Mouse (Mus musculus) WW6 (cell line): Measurements from ENCODE around the gene Samd1.
"Not testable (repeated sequence)": the region's sequence is repeated elsewhere in the genome, so short reads cannot be mapped to it uniquely, and the experiment has no call there.

ENCODE experiments used
- DNase-seq: peaks from one replicate; pipeline ENCODE4 v3.0.0-alpha.2; 2013; ENCODE audit warnings: low read depth, low spot score

Samd1 gene

GRCm38 (mm10) chr8:83983222-83983621 is 14.2 kb upstream of the Samd1 start:
- not testable (repeated sequence) for DNase-seq

GRCm38 (mm10) chr8:83989243-83989642 is 8.2 kb upstream of the Samd1 start:
- no peak for DNase-seq

GRCm38 (mm10) chr8:83990170-83990569 is 7.3 kb upstream of the Samd1 start:
- DNase-seq = no peak

GRCm38 (mm10) chr8:83992488-83992887 is 5.0 kb upstream of the Samd1 start:
- DNase-seq = no peak

GRCm38 (mm10) chr8:83994030-83994429 is 3.4 kb upstream of the Samd1 start:
- DNase-seq = no peak

- no peak for DNase-seq
Observed at GRCm38 (mm10) chr8:83995973-83996372, 1.5 kb upstream of the Samd1 start.

GRCm38 (mm10) chr8:83996567-83997505 is 636 bp upstream of the Samd1 start:
- no peak for DNase-seq

GRCm38 (mm10) chr8:83998231-83999056 is 972 bp downstream of the Samd1 start:
- DNase-seq = peak; percentile 69

- DNase-seq = no peak
Observed at GRCm38 (mm10) chr8:83999057-83999705, 1.7 kb downstream of the Samd1 start.

- no peak for DNase-seq
Observed at GRCm38 (mm10) chr8:83999825-84000224, 2.4 kb downstream of the Samd1 start.

- peak; percentile 55 for DNase-seq
Observed at GRCm38 (mm10) chr8:84001281-84002000, 4.0 kb downstream of the Samd1 start, which contains the start of gene 1700067K01Rik. Gene 1700067K01Rik (plus strand): TSS chr8:84001502.

- DNase-seq = no peak
Observed at GRCm38 (mm10) chr8:84002957-84003611, 5.6 kb downstream of the Samd1 start.

- DNase-seq = no peak
Observed at GRCm38 (mm10) chr8:84003612-84004246, 6.3 kb downstream of the Samd1 start.

- DNase-seq = peak; percentile 92
Observed at GRCm38 (mm10) chr8:84004533-84005201, 7.2 kb downstream of the Samd1 start.

GRCm38 (mm10) chr8:84005502-84005901 is 8.0 kb downstream of the Samd1 start:
- not testable (repeated sequence) for DNase-seq

GRCm38 (mm10) chr8:84008362-84008761 is 10.9 kb downstream of the Samd1 start:
- DNase-seq = peak; percentile 70

GRCm38 (mm10) chr8:84009876-84010275 is 12.4 kb downstream of the Samd1 start:
- peak; percentile 85 for DNase-seq

GRCm38 (mm10) chr8:84010625-84011611 is 13.4 kb downstream of the Samd1 start:
- DNase-seq = no peak
